Mouse (Mus musculus) mesoderm, embryonic 11.5 days (tissue): Measurements from ENCODE around the gene Garnl3.
"Not testable (repeated sequence)": the region's sequence is repeated elsewhere in the genome, so short reads cannot be mapped to it uniquely, and the experiment has no call there.

Experiments
- DNase-seq: peaks from one replicate; pipeline ENCODE4 v3.0.0-alpha.2; 2012; ENCODE audit warnings: low read depth, low spot score

Garnl3 gene

DNA sequence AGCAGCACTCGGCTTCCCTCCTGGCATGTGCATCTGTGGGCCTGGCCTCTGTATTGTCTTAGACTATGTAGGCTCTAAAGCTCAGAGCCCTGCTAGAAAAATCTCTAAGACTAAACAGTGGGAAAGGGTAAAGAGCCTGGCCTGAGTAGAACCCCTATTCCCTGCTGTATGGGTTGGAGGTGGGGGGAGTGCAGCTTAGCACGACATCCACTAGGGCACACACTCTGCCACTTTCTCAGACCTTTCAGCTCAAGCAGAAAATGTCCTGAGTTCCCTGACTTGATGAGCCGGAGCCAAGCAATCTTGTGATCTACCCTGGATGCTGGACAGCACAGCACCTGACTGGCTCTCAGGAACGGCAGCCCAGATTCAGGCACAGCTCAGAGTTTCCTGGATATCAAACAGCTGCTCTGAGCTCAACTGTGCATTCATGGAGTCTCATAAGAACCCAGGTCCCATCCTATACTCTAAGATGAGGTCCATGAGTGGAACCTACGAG is 24.9 kb upstream of the Garnl3 start:
- no peak for DNase-seq

DNA sequence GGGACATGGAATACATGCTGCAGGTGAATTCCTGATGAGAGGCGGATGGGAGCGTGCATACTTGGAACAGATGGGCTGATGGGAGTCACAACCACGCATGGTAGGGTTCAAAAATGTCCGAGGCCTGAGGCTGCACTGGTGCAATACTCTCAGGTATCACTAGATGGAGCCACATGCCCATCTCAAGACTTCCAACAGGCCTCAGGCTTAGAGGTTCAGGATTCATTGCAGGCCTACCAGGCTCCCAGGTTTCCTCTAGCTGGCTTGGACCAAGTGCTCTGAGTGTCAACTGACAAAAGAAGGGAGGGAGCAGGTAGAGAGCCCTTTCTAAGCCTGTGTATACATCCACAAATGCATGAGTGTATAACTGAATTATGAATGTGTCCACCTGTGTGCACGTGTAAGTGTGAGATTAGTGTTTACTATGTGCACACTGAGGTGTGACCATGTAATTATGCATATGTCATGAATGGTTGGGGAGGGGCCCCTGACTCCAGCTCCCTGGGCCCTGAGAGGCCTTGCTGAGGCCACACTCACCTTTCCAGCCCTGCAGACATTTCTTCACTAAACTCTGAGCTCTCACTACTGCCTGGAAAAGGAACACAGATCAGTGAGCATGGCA is 23.4 kb upstream of the Garnl3 start:
- peak; percentile 84 for DNase-seq

GRCm38 (mm10) chr2:33146994-33147393 is 15.5 kb upstream of the Garnl3 start:
- DNase-seq = no peak

GRCm38 (mm10) chr2:33143292-33143691 is 11.8 kb upstream of the Garnl3 start:
- DNase-seq = no peak

GRCm38 (mm10) chr2:33138491-33138890 is 7.0 kb upstream of the Garnl3 start:
- DNase-seq = no peak

DNA sequence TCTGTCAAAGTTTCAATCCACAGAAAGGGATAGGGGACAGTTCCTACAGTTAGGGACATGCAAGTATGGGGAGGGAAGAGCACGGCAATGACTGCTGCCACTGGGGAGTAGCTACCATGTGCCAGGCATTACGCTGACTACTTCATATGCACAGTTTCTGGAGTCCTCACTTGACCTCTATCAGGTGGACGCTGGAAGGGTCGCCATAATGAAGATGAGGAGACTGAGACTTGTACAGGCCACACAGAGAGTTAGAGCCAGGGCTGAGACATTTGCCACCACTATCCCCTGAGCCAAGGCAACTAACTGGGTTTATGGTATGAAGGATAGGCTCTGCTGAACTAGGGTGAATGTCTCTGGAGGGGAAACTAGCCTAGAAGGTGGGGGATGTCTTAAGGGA is 6.3 kb upstream of the Garnl3 start:
- no peak for DNase-seq

GRCm38 (mm10) chr2:33137244-33137643 is 5.8 kb upstream of the Garnl3 start:
- DNase-seq = no peak

DNA sequence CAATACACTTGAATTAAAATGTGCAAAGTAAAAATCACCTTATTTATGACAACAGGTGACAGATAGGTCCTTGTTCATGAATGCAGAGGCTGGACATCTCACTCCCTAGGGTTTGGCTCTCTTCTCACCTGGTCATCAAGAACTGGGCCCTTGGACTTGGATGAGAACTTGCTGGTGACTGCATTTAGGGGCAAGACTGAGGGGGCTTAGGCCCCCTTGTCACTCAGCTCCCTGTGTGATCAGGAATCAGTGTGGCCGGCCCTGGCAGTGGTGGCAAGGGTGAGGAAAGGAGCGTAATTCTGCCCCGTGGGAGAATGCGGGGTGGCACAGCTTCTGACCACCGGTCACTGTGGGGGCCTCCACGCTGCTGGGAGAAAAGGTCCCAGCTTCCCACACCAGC is 4.9 kb upstream of the Garnl3 start:
- no peak for DNase-seq

DNA sequence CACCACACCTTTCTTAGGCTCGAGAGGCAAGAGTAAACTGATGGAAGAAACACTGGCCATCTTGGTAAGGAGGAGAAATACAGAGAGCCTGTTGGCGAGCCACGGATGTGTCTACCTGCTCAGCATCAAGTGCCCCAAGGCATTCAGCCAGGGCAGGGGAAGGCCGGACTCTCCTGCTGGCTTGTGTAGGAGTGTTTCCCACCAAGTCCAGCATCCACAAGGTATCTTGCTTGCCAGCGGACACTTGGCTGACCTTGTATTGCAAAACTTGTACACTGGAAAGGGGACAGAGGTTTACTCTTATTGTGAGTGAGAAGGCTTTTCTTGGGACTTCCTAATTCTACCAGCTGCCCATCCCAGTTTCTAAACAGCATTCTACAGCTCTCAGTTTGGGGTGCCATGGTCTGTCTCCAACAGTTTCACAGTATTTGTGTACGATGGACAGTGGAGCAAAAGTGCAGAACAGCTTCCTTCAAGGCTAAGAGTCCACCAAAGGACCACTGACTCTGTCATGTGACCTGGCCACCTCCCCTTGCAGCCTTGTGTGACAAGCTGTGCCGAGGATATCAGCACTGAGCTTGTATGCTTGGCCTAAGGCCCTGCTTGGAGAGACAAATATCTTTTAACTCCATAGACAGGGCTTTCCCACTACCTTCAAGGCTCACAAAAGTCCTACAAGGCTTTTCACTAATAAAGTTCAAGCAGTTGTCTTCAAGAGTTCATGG is 3.5 kb upstream of the Garnl3 start:
- DNase-seq = no peak

- DNase-seq = no peak
These were observed 852 bp upstream of the Garnl3 start for GRCm38 (mm10) chr2:33132306-33132705.

GRCm38 (mm10) chr2:33130526-33131483 is 649 bp downstream of the Garnl3 start:
- peak; percentile 96 for DNase-seq

- no peak for DNase-seq
These were observed 1.3 kb downstream of the Garnl3 start for GRCm38 (mm10) chr2:33130141-33130525.

DNA sequence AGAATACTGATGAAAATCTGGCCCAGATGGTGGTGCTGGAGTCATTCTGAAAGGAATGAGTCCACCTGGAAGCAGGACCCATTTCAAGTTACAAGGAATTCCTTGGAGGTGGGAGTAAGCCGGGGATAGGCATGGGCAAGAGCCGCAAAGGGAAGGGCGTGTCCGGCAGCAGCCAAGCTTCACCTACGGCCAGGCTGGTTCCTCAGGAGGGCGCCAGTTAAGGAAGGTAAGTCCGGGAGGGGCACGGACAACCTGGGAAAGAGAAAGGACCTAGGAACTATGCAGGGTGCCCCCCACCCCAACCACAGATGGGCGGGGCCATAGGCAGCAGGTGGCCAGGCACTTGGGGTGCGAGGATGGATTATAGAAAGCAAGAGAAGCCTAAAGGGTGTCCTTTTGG is 1.8 kb downstream of the Garnl3 start:
- DNase-seq = no peak

GRCm38 (mm10) chr2:33129005-33129404 is 2.4 kb downstream of the Garnl3 start:
- DNase-seq = no peak

- no peak for DNase-seq
These were observed 4.2 kb downstream of the Garnl3 start for GRCm38 (mm10) chr2:33127271-33127670.

GRCm38 (mm10) chr2:33122856-33123255 is 8.6 kb downstream of the Garnl3 start:
- no peak for DNase-seq

GRCm38 (mm10) chr2:33100536-33100935 is 30.9 kb downstream of the Garnl3 start:
- DNase-seq = no peak

DNA sequence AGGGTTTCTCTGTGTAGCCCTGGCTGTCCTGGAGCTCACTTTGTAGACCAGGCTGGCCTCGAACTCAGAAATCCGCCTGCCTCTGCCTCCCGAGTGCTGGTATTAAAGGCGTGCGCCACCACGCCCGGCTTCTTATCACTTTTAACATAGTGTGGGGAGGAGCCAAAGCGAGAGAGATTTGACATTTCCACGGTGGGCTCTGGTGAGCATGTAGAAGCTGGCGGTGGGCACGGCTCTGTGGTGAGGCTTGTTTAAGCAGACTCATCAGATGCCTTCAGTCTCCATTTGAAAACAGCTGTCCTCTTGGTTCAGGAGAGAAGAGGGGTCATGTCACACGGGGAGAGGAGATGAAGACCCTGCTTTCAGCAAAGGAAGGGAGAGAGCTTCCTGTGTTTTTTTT is 34.1 kb downstream of the Garnl3 start:
- not testable (repeated sequence) for DNase-seq

- peak; percentile 11 for DNase-seq
These were observed 36.2 kb downstream of the Garnl3 start for GRCm38 (mm10) chr2:33095221-33095671.

GRCm38 (mm10) chr2:33090620-33091520 is 40.6 kb downstream of the Garnl3 start:
- no peak for DNase-seq

- DNase-seq = not testable (repeated sequence)
These were observed 41.4 kb downstream of the Garnl3 start for GRCm38 (mm10) chr2:33090033-33090400.
